Mouse (Mus musculus) splenic B cell, adult 2 months (primary cell): ENCODE measurements around the gene Ntrk2.
"Not testable (repeated sequence)": the region's sequence is repeated elsewhere in the genome, so short reads cannot be mapped to it uniquely, and the experiment has no call there.

Experiments used
- DNase-seq: peaks from one replicate; pipeline ENCODE4 v3.0.0-alpha.2; 2011; ENCODE audit warnings: low read depth, low spot score
- H3K27me3 ChIP-seq: 2 replicates; pipeline ENCODE4 v1.6.1; 2012; ENCODE audit warnings: mild to moderate bottlenecking, low read length, moderate library complexity, mixed read lengths; ENCODE audit not compliant: control insufficient read depth, poor library complexity, insufficient read depth, severe bottlenecking
- H3K36me3 ChIP-seq: 2 replicates; pipeline ENCODE4 v1.6.1; 2012; ENCODE audit warnings: mild to moderate bottlenecking, low read length, moderate library complexity, mixed read lengths; ENCODE audit not compliant: control insufficient read depth, poor library complexity, insufficient read depth, severe bottlenecking

Ntrk2 gene

DNA sequence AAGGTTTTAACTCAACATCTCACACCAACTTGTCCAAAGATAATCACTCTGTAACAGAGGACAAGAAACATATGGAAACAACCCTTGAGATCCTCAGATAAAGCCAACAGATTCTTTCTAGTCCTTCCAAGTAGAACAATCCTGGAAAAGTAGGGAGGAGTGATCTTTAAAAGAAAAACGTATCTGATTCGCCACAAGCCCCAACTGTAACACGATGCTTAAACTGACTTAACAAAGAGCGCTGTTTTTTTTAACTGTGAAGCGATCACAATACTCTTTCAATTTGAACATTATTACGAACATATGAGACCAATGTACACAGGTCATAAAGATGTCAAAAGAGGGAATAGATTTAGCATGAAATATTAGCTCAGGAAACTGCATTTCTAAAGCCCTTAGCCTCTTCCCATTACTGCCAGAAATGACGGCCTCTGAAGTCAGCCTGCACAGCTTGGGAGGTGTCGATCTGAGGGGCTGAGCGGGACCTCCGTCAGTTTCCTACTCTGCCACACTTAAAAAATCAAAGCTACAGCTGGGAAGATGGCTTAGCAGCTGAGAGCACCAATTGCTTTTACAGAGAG, 289.5 kb downstream of the Ntrk2 start:
- Histone ChIP-seq H3K36me3 (no peaks in the 10 kb centered on the region), H3K27me3 (no peaks in the 10 kb centered on the region)
- no peak for DNase-seq

- no peaks in the 10 kb centered on the region for H3K27me3 ChIP-seq
- no peaks in the 10 kb centered on the region for H3K36me3 ChIP-seq
- no peak for DNase-seq
Observed at GRCm38 (mm10) chr13:59100086-59100485, 293.7 kb downstream of the Ntrk2 start.

GRCm38 (mm10) chr13:59107791-59108190, 301.4 kb downstream of the Ntrk2 start:
- H3K27me3 ChIP-seq, DNase-seq, H3K36me3 ChIP-seq: not testable (repeated sequence)

GRCm38 (mm10) chr13:59110107-59110506, 303.7 kb downstream of the Ntrk2 start:
- Histone ChIP-seq H3K27me3 (no peaks in the 10 kb centered on the region), H3K36me3 (no peaks in the 10 kb centered on the region)
- DNase-seq = no peak

- no peaks in the 10 kb centered on the region for H3K36me3 ChIP-seq
- H3K27me3 ChIP-seq = no peaks in the 10 kb centered on the region
- DNase-seq = no peak
Observed at GRCm38 (mm10) chr13:59114684-59115083, 308.3 kb downstream of the Ntrk2 start.

GRCm38 (mm10) chr13:59115551-59115950, 309.2 kb downstream of the Ntrk2 start:
- no peaks in the 10 kb centered on the region for H3K36me3 ChIP-seq
- DNase-seq = no peak
- no peaks in the 10 kb centered on the region for H3K27me3 ChIP-seq

GRCm38 (mm10) chr13:59117233-59117632, 310.9 kb downstream of the Ntrk2 start:
- H3K27me3 ChIP-seq = no peaks in the 10 kb centered on the region
- no peak for DNase-seq
- no peaks in the 10 kb centered on the region for H3K36me3 ChIP-seq

DNA sequence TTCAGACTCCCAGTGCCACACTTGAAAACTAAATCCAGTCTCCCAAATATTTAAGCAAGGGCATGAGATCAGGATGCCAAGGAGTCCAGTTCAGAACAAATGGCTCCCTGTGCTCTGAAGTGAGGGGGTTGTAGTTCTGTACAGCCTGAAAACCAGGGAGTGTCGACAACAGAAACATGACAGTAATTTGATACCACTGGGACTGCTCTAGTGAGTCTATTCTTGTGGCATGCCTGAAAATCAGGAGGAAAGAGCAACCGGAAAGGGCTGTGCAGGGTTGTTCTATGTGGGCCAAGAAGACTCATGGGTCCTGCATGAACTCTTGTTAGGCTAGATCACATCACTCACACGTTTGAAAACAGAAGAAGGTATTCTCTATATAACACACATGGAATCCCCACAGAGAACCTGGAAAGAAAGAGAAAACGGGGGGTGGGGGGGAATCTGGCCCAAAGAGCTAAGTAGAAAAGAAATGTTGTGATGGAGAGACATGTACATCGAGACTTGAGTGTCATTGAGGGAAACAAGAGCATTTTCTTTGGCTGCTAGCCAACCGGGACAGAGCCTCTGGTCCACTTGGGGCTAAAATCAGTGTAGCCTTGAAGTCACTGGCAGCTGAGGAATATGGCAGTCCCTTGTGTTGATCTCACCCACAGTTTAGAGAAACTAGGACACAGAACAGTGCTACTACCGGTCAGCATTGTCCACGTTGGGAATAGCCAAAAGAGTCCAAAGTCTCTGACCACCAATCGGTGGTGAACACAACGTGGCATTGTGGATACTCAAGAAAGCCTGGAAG, 313.4 kb downstream of the Ntrk2 start:
- H3K36me3 ChIP-seq = no peaks in the 10 kb centered on the region
- H3K27me3 ChIP-seq = no peaks in the 10 kb centered on the region
- no peak for DNase-seq

GRCm38 (mm10) chr13:59143141-59143744, 336.9 kb downstream of the Ntrk2 start:
- H3K27me3 ChIP-seq = no peaks in the 10 kb centered on the region
- DNase-seq = no peak
- no peaks in the 10 kb centered on the region for H3K36me3 ChIP-seq

DNA sequence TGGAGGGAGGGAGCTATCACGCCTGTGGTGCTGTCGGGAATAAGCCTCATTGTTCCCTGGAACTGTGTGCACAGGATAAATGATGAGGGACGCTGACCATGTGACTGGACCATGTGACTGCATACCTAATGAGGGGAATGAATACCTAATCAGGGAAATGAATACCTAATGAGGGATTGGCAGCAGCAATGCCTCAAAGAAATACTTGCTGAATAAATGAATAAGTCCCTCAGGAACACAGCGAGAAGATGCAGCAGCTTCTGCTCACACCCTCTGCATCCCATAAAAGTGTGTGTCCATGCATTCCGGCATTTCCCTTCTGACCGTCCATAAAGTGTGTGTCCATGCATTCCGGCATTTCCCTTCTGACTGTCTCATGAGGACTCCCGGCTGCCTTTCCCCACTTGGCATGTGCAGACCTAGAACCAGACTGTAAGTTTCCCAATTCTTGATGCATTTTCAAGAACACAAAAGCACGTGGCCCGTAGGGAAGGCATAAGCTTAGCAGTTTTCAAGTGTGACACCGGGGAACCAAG, 338.0 kb downstream of the Ntrk2 start:
- Histone ChIP-seq H3K27me3 (no peaks in the 10 kb centered on the region), H3K36me3 (no peaks in the 10 kb centered on the region)
- no peak for DNase-seq

GRCm38 (mm10) chr13:59145677-59146555, 339.5 kb downstream of the Ntrk2 start:
- no peaks in the 10 kb centered on the region for H3K36me3 ChIP-seq
- H3K27me3 ChIP-seq = no peaks in the 10 kb centered on the region
- no peak for DNase-seq

- no peak for DNase-seq
- no peaks in the 10 kb centered on the region for H3K27me3 ChIP-seq
- H3K36me3 ChIP-seq = no peaks in the 10 kb centered on the region
Observed at GRCm38 (mm10) chr13:59146616-59147015, 340.2 kb downstream of the Ntrk2 start.

- no peak for DNase-seq
- no peaks in the 10 kb centered on the region for H3K27me3 ChIP-seq
- no peaks in the 10 kb centered on the region for H3K36me3 ChIP-seq
Observed at GRCm38 (mm10) chr13:59147976-59148375, 341.6 kb downstream of the Ntrk2 start.

DNA sequence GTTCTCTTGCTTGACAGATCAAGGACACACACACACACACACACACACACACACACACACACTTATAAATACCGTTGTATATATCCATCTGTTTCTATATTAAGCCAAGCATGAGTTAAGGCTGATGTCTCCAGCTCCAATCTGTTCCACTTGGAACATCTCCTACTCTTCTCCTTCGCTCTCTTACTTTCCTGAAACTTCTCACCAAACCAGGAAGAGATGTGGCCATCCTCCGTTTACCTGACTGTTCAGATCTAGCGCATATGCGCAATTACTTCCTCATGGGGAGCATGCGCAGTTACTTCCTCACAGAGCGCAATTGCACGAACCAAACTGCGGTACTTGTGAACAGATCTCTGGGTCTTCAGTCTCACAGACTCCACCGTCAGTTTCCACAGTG, 342.4 kb downstream of the Ntrk2 start:
- Histone ChIP-seq H3K36me3 (no peaks in the 10 kb centered on the region), H3K27me3 (no peaks in the 10 kb centered on the region)
- DNase-seq = no peak
